Mouse (Mus musculus): ENCODE data around the gene Tcf3. TPM values are rescaled to one million over a fixed set of nuclear protein-coding genes. Genes with fewer than 3 reads are reported as not detected.

Tcf3 gene
- polyA plus RNA-seq, 1 experiment from 2014 or later = 44.4 TPM

- Histone ChIP-seq H3K27me3 (ENCODE audit: control insufficient read depth, insufficient read depth, low read depth, low read length) (no peaks in the 10 kb centered on the region), H3K9me3 (replicated peaks; ENCODE audit: control insufficient read depth, low read length) (no peaks in the 10 kb centered on the region), H3K9ac (ENCODE audit: low read depth, low read length) (peak overlapping the region; percentile 97), H3K4me1 (ENCODE audit: control insufficient read depth, low read depth, low read length) (peaks cover 36% of the 10 kb centered on the region), H3K4me3 (ENCODE audit: low read depth, low read length) (peak overlapping the region; percentile 96), H3K36me3 (ENCODE audit: control insufficient read depth, insufficient read depth) (peaks cover 37% of the 10 kb centered on the region), H3K27ac (ENCODE audit: low read length) (peak overlapping the region; percentile 99), H3K4me2 (ENCODE audit: low read depth, low read length) (peak overlapping the region; percentile 98)
- no peak for ATAC-seq (ENCODE audit: low read depth)
- WGBS (ENCODE audit: insufficient replicate concordance) = 41% methylated on average over 8 of the region's 8 CpGs
Observed at GRCm38 (mm10) chr10:80397524-80398173, 35.8 kb downstream of the Tcf3 start.

- ATAC-seq (ENCODE audit: low read depth) = no peak
- no peaks in the 10 kb centered on the region for H3K9me3 ChIP-seq (replicated peaks; ENCODE audit: control insufficient read depth, low read length)
- H3K27ac ChIP-seq (ENCODE audit: low read length) = peak overlapping the region; percentile 99; the same call in 1 of the 2 replicates
- peaks cover 37% of the 10 kb centered on the region for H3K36me3 ChIP-seq (ENCODE audit: control insufficient read depth, insufficient read depth)
- peaks cover 36% of the 10 kb centered on the region for H3K4me1 ChIP-seq (ENCODE audit: control insufficient read depth, low read depth, low read length)
- WGBS (ENCODE audit: insufficient replicate concordance) = 68% methylated on average over 11 of the region's 11 CpGs
- H3K4me3 ChIP-seq (ENCODE audit: low read depth, low read length) = peak overlapping the region; percentile 96
- peak overlapping the region; percentile 98 for H3K4me2 ChIP-seq (ENCODE audit: low read depth, low read length)
- H3K27me3 ChIP-seq (ENCODE audit: control insufficient read depth, insufficient read depth, low read depth, low read length) = no peaks in the 10 kb centered on the region
- peak overlapping the region; percentile 97 for H3K9ac ChIP-seq (ENCODE audit: low read depth, low read length)
Observed at GRCm38 (mm10) chr10:80396822-80397523, 36.5 kb downstream of the Tcf3 start.

GRCm38 (mm10) chr10:80395025-80395627 is 38.3 kb downstream of the Tcf3 start:
- no peaks in the 10 kb centered on the region for H3K27me3 ChIP-seq (ENCODE audit: control insufficient read depth, insufficient read depth, low read depth, low read length)
- H3K4me1 ChIP-seq (ENCODE audit: control insufficient read depth, low read depth, low read length) = peaks cover 23% of the 10 kb centered on the region
- no peak overlapping the region for H3K27ac ChIP-seq (ENCODE audit: low read length)
- no peaks in the 10 kb centered on the region for H3K9me3 ChIP-seq (replicated peaks; ENCODE audit: control insufficient read depth, low read length)
- peaks cover 41% of the 10 kb centered on the region for H3K36me3 ChIP-seq (ENCODE audit: control insufficient read depth, insufficient read depth)
- H3K9ac ChIP-seq (ENCODE audit: low read depth, low read length) = no peak overlapping the region
- no peak for ATAC-seq (ENCODE audit: low read depth)
- no peak overlapping the region for H3K4me3 ChIP-seq (ENCODE audit: low read depth, low read length)
- no peak overlapping the region for H3K4me2 ChIP-seq (ENCODE audit: low read depth, low read length)
- 91% methylated on average over 35 of the region's 35 CpGs for WGBS (ENCODE audit: insufficient replicate concordance)

- no peak overlapping the region for H3K9ac ChIP-seq (ENCODE audit: low read depth, low read length)
- H3K27ac ChIP-seq (ENCODE audit: low read length) = no peak overlapping the region
- H3K36me3 ChIP-seq (ENCODE audit: control insufficient read depth, insufficient read depth) = peaks cover 41% of the 10 kb centered on the region
- ATAC-seq (ENCODE audit: low read depth) = no peak
- H3K4me2 ChIP-seq (ENCODE audit: low read depth, low read length) = no peak overlapping the region
- no peaks in the 10 kb centered on the region for H3K27me3 ChIP-seq (ENCODE audit: control insufficient read depth, insufficient read depth, low read depth, low read length)
- 83% methylated on average over 5 of the region's 5 CpGs for WGBS (ENCODE audit: insufficient replicate concordance)
- H3K9me3 ChIP-seq (replicated peaks; ENCODE audit: control insufficient read depth, low read length) = no peaks in the 10 kb centered on the region
- no peak overlapping the region for H3K4me3 ChIP-seq (ENCODE audit: low read depth, low read length)
- peaks cover 24% of the 10 kb centered on the region for H3K4me1 ChIP-seq (ENCODE audit: control insufficient read depth, low read depth, low read length)
Observed at GRCm38 (mm10) chr10:80392687-80393086, 40.8 kb downstream of the Tcf3 start.

GRCm38 (mm10) chr10:80390697-80391096 is 42.8 kb downstream of the Tcf3 start:
- WGBS (ENCODE audit: insufficient replicate concordance) = 78% methylated on average over 9 of the region's 9 CpGs
- H3K9ac ChIP-seq (ENCODE audit: low read depth, low read length) = no peak overlapping the region
- no peaks in the 10 kb centered on the region for H3K9me3 ChIP-seq (replicated peaks; ENCODE audit: control insufficient read depth, low read length)
- no peak overlapping the region for H3K4me3 ChIP-seq (ENCODE audit: low read depth, low read length)
- H3K36me3 ChIP-seq (ENCODE audit: control insufficient read depth, insufficient read depth) = peaks cover 41% of the 10 kb centered on the region
- H3K27ac ChIP-seq (ENCODE audit: low read length) = no peak overlapping the region
- H3K27me3 ChIP-seq (ENCODE audit: control insufficient read depth, insufficient read depth, low read depth, low read length) = peaks cover 6% of the 10 kb centered on the region
- ATAC-seq (ENCODE audit: low read depth) = no peak
- no peak overlapping the region for H3K4me2 ChIP-seq (ENCODE audit: low read depth, low read length)
- peaks cover 30% of the 10 kb centered on the region for H3K4me1 ChIP-seq (ENCODE audit: control insufficient read depth, low read depth, low read length)

- no peak for ATAC-seq (ENCODE audit: low read depth)
- Histone ChIP-seq H3K36me3 (ENCODE audit: control insufficient read depth, insufficient read depth) (peaks cover 30% of the 10 kb centered on the region), H3K4me2 (ENCODE audit: low read depth, low read length) (no peak overlapping the region), H3K4me1 (ENCODE audit: control insufficient read depth, low read depth, low read length) (peaks cover 44% of the 10 kb centered on the region), H3K4me3 (ENCODE audit: low read depth, low read length) (no peak overlapping the region), H3K9ac (ENCODE audit: low read depth, low read length) (no peak overlapping the region), H3K9me3 (replicated peaks; ENCODE audit: control insufficient read depth, low read length) (no peaks in the 10 kb centered on the region), H3K27ac (ENCODE audit: low read length) (no peak overlapping the region), H3K27me3 (ENCODE audit: control insufficient read depth, insufficient read depth, low read depth, low read length) (peaks cover 6% of the 10 kb centered on the region)
- 62% methylated on average over 4 of the region's 4 CpGs for WGBS (ENCODE audit: insufficient replicate concordance)
Observed at GRCm38 (mm10) chr10:80389185-80389708, 44.2 kb downstream of the Tcf3 start.

GRCm38 (mm10) chr10:80388731-80389130 is 44.7 kb downstream of the Tcf3 start:
- ATAC-seq (ENCODE audit: low read depth) = no peak
- Histone ChIP-seq H3K9ac (ENCODE audit: low read depth, low read length) (no peak overlapping the region), H3K27me3 (ENCODE audit: control insufficient read depth, insufficient read depth, low read depth, low read length) (peaks cover 6% of the 10 kb centered on the region), H3K4me3 (ENCODE audit: low read depth, low read length) (no peak overlapping the region), H3K4me2 (ENCODE audit: low read depth, low read length) (no peak overlapping the region), H3K4me1 (ENCODE audit: control insufficient read depth, low read depth, low read length) (peaks cover 49% of the 10 kb centered on the region), H3K27ac (ENCODE audit: low read length) (no peak overlapping the region), H3K9me3 (replicated peaks; ENCODE audit: control insufficient read depth, low read length) (no peaks in the 10 kb centered on the region), H3K36me3 (ENCODE audit: control insufficient read depth, insufficient read depth) (peaks cover 25% of the 10 kb centered on the region)
- 14% methylated on average over 2 of the region's 2 CpGs for WGBS (ENCODE audit: insufficient replicate concordance)

- peak; percentile 66 for ATAC-seq (ENCODE audit: low read depth)
- H3K27me3 ChIP-seq (ENCODE audit: control insufficient read depth, insufficient read depth, low read depth, low read length) = peaks cover 6% of the 10 kb centered on the region
- H3K36me3 ChIP-seq (ENCODE audit: control insufficient read depth, insufficient read depth) = peaks cover 13% of the 10 kb centered on the region
- H3K4me1 ChIP-seq (ENCODE audit: control insufficient read depth, low read depth, low read length) = peaks cover 53% of the 10 kb centered on the region
- H3K27ac ChIP-seq (ENCODE audit: low read length) = peak within 1 kb of the TSS; percentile 29; the same call in 1 of the 2 replicates
- H3K9me3 ChIP-seq (replicated peaks; ENCODE audit: control insufficient read depth, low read length) = no peaks in the 10 kb centered on the region
- peak within 1 kb of the TSS; percentile 99 for H3K4me2 ChIP-seq (ENCODE audit: low read depth, low read length)
- 0% methylated on average over 10 of the region's 61 CpGs for WGBS (ENCODE audit: insufficient replicate concordance)
- H3K4me3 ChIP-seq (ENCODE audit: low read depth, low read length) = peak within 1 kb of the TSS; percentile 74
- peak within 1 kb of the TSS; percentile 77 for H3K9ac ChIP-seq (ENCODE audit: low read depth, low read length)
Observed at GRCm38 (mm10) chr10:80387522-80387959, 45.9 kb downstream of the Tcf3 start, which contains the start of gene Mex3d. Gene Mex3d, minus strand, starts transcription at chr10:80387659.
